Mouse (Mus musculus) urinary bladder, adult 2 months (tissue): ENCODE results near the gene Nfatc3. TPM values are rescaled to one million over a fixed set of nuclear protein-coding genes. Genes with fewer than 3 reads are reported as not detected.
A peak's percentile ranks its signal among the peaks of the same experiment; 100 is the strongest.

Experiments
- DNase-seq: peaks from one replicate; pipeline ENCODE4 v3.0.0; 2022; ENCODE audit warnings: low spot score
- polyA plus RNA-seq: library from polyadenylated mRNA; depleted of rRNA; stranded (reverse); fragments of >200 nt; gene quantifications from 2 replicates; pipeline ENCODE4 v1.2.3, GENCODE M21; 2012

The Nfatc3 gene
- polyA plus RNA-seq, 1 experiment: 15.4 TPM

DNA sequence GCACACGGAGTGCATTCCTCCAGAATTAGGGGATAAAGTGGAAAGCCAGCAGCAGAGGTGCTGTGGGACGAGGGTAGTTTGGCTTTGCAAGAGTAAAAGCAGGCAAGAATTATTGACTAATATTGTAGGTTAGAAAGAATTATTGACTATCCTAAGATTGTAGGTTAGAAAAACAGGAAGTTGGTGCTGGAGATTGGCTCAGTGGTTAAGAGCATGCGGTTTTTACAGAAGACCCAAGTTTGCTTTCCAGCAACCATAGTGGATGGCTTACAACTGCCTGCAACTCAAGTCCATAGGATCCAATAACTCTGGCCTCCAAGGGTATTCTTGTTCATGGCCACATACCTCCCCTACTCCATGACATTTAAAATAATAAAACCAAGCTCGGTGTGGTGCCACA lies 87.4 kb downstream of the Nfatc3 start:
- DNase-seq: no peak

DNA sequence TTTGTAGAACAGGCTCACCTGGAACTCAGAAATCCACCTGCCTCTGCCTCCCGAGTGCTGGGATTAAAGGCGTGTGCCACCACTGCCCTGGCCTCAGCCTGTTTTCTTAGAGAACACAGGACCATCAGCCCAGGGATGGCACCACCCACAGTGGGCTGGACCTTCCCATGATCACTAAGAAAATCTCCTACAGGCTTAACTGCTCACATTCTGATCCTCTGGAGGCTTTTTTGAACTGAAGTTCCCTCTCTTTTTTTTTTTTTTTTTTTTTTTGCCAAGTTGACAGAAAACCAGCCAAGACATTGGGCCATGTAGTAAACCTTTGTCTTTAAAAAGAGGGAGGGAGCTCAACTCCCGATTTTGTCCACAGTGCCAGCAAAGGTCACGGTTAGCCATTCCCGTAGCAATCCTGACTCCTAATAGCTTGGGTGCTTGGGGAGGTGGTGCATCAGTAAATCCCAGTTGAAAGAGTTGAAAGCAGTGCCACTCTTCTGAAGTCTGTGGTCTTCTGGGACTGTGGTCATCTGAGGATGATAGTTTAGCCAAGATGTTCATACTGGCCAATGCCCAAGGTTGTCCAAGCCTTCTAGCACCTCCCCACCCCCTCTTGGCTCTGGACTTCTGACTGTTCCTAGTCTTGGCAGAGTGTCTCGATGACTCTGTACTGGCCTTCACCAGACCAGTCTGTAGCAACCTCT lies 89.4 kb downstream of the Nfatc3 start:
- no peak for DNase-seq

DNA sequence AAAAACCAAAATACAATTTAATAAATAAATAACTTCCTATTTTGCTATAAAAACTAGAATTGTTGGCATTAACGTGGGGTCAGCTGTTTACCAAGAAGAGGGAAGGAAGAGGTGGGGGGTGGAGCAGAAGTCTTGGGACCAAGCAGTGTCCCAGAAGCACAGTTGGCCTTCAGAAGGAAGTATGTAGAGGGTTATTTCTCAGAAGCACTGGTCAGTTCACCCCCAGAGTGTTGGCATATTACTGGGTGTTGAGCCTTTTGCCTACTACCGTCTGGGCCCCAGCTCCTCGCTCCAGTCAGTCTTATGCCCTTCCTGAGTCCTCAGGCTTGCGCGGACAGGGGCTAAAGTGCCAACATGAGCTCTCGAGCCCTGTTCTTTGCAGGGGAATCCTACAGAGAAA lies 90.4 kb downstream of the Nfatc3 start:
- DNase-seq: no peak

DNA sequence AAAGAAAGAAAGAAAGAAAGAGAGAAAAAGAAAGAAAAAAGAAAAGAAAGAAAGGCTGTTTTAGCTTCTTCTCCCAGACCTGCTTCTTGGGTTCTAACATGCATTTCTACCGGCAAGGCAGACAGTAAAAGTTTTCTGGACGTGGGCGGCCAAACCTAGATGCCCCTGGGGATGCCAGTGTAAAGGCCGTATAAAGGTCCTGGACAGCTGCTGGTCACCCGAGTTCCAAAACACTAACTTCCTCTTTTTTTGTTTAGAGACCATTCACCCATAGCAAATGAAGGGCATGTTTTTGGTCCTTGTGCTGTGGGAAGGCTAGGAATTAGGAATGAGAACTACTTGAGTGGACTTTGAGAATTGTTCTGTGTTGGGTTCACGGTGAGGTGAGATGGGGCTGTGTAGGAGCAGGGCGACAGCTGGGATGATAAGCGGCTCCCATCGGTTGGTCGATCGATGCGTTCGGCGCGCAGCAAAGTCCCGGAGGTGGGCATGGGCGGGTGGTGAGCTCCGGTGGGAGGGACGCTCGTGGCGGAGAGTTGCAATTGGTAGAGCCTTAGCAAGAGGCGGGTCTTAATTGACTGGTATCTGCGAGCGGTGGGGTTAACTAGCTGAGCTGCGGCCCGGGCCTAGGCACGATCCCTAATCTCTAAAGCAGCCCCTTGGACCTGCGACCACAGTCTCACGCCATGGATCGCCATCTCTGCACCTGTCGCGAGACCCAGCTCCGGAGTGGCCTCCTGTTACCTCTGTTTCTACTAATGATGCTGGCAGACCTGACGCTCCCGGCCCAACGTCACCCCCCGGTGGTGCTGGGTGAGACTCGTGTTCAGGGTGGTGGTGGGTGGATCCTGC lies 91.4 kb downstream of the Nfatc3 start, which contains the start of gene Pla2g15:
TSS of gene Pla2g15 (plus strand) at position 599 of the 852 bp plus-strand sequence.
- DNase-seq: peak; percentile 70

DNA sequence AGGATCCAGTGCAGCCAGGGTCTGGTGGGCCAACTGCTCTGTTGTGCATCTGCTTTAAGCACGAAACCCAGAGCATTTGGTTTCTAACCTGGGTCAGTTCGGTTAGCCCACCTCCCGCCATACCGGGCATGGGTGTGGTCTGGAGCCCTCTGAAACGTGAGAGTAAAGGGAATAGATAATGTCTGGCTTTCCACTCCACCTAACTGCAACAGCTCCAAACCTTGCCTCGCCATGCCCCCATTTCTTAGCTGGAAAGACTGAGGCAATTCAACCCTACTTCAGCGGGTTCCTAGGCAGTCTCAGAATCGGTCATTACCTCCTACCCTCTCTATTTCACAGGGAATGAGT lies 92.0 kb downstream of the Nfatc3 start:
- DNase-seq: no peak

DNA sequence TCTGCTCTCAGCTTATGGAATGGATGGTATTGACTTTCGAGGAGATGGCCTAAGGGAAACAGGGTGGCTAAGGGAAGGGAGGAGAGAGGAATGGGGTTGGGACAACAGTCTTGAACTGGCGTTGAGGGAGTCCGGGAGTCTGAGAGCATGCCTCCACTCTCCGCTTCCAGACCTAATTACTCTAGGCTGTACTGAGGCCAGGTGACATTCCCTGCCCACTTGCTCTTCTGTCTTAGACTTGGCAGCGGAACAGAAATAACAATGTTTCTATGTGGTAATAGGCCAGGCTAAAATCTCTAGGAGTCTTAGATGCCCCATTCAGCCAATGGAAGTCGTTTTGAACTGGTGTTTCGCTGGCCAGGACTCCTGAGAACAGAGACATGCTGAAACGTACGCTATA lies 92.4 kb downstream of the Nfatc3 start:
- DNase-seq: no peak

DNA sequence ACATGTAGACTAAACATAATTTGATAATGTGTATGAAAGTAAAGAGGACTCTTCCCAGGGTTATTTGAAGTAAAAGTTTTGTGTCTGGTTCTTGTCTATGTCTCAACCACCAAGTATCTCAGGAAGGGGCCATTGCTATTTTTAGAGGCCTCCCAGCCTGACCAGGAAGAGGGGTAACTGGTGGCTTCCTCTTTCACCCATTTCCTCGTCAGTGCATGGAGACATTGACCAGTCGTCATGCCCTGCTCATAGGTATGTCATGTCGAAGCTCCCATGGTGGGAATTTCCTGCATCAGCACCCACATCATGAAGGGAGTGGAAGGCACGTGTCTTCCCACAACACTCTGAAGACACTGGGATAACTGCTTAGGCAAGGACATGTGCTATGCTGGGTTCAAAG lies 94.2 kb downstream of the Nfatc3 start:
- no peak for DNase-seq

DNA sequence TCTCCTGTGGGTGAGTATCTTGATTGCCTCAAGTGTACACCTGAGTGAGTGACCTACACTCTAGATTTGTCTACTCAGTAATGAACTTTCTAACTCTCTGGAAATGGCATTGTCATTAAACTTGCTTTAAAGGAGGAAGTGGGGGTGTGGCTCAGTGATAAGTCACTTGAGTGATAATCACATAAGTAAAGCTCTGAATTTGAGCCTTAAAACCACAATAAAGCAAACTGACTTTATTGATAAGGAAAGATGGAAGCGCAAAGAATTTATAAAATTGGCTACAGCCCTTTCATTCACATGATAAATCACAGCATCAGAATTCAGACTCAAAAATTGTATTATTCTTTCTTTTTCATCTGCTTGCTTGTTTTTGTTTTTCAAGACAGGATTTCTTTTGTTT lies 98.8 kb downstream of the Nfatc3 start:
- no peak for DNase-seq

DNA sequence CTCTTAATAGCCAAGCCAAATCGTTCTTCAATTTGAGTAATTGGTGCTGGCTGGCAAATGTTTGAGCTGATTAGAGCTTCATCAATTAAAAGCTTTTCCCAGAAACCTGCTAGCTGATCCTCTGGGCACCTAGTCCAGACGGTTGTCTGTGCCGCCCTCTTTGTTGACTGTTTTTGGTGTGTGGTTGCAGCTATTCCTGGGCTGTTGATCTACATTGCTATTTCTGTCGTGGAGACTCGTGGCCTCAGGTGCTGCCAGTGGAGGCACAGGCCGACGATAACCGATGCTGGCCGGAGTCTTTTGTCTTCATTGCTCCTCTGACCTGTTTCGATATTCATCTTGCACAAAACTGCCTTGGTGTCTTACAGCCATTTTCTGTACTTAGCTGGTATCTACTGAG lies 99.7 kb downstream of the Nfatc3 start:
- no peak for DNase-seq

DNA sequence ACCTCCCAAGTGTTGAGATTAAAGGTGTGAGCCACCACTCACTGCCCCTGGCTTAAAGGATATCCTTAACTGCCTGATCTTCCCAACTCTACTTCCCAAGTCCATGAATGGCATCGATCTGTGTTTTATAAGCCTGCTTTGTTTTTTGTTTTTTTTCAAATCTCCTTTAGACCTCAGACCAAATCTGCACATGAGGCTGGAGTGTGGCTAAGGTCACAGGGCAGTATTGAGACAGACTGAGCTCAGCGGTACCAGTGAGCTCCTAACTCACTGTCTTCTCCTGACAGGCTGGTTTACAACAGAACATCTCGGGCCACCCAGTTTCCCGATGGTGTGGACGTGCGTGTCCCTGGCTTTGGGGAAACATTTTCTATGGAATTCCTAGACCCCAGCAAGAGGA lies 101.2 kb downstream of the Nfatc3 start:
- no peak for DNase-seq

DNA sequence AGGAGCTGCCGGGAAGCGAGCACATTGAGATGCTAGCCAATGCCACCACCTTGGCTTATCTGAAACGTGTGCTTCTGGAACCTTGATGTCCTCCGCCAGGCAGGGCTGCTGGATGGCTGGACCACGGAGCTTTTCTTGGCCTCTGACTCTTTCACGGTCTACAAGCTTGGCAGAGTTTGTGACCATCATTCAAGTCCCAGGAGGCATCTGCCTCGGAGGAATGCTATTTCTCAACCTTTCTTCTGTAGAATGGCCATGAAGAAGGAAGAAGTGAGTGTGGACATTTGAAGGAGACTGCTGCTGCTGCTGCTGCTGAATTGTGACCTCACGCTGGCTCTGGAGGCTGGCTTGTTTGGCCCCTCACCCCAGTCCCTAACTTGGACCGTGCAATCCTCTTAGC lies 104.6 kb downstream of the Nfatc3 start:
- no peak for DNase-seq

DNA sequence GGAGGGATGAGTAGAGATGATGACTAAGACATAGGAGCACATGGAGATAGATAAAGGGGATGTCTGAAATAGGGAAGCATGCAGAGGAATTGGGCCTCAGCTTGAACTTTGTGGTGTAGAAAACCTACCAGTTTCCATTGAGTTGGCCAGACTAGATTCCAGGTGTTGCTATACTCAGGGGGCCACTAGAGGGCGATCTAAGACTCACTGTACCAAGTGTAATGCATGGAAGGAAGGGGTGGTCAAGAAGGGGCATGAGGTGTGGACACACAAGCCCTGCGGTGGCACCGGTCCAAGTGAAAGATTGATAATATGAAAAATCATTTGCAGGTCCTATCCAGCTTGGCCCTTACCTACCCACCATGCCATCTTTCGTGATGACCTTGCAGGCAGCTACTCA lies 106.8 kb downstream of the Nfatc3 start:
- peak; percentile 46 for DNase-seq

DNA sequence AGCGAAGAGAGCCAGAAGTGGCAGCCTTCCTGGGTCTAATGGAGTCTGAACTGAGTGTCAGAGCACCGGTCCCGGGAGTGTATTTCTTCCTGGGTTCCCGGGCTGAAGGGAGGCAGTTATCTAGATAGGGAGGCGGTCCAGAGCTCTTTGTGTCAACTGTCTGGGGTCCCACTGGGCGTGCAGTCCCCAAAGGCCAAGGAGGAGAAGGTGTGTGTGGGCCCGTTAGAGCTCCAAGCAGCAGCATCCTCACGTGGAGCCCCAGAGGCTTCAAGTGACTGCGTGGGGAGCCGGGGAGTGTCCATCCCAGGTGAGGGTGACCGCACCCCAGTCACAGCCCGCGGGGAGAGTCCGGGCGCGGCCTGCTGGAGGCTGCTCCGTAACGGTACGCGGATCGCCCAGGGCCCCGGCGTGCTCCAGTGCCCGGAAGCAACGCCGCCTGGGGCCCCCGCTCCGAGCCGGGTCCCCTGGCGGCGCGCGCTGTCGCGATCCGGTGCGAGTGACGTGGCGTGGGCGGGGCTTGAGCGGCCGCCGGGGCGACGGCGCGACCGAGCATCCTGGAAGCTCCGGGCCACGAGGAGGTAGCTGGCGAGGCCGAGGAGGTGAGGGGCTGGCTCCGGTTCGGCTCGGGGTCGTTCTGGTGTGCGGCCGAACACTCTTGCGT lies 109.8 kb downstream of the Nfatc3 start, which contains the start of gene Slc7a6:
TSS of gene Slc7a6 (plus strand) at position 502 of the 661 bp plus-strand sequence.
- peak; percentile 83 for DNase-seq

DNA sequence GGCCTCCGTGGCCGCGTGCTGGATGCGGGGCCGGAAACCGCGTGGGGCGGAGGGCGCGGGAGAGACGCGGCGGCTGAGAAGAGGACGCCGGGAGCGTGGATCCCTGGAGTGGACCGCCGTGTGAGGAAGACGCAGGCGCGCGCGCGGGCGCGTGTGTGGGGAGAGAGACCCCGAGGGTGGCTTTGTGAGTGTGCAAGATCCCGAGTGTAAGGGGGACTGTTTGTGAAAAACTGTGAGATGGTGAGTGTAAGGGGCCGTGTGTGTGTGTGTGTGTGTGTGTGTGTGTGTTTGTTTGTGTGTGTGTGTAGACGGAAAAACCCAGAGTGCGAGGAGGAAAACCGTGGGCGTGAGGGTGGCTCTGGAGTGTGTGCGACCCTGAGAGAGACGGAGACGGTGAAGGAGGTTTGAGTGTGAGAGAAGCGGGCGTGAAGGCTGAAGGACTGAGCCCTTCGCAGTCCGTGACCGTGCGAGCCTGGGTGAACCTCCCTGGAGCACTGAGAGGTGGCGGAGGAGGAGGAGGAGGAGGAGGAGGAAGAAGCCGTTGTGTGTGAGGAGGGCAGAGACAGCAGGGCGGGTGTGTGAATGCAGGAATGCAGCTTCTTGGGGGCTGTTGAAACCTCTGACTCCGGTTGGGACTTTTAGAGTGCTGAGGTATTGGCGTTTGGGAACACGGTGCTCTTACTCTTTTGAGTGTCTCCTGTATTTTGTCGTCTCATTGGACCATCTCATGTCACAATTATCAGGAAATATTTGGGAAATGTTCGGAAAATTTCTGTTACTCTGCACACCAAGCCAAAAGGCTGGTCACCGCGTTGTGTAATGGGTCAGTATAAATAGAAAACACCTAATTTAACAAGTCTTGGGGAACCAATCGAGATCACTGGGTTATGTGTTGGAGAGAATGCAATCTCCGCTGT lies 110.6 kb downstream of the Nfatc3 start:
- DNase-seq: peak; percentile 54

DNA sequence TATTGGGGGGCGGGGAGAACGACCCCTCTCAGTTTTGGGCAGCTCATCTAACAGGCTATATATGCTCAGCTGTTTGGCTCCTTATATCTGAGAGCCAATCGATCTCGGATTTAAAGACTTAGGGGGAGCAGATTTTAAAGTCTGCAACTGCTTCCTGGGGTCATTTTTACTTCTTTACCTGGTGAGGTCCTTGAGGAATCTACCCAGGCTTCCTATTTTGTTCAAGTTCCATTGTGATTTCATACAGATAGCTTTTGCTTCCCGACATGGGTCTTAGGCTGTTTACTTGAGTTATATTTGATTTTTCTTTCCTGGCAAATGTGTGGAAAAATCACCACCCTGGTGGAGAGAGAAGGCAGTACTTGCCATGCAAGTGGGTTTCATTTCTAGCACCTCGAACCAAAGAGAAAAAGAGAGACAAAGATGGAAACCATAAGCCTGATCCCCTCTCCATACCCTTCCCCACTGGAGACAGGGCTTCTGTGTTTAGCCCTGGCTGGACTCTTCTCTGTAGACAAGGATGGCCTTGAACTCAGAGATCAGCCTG lies 111.4 kb downstream of the Nfatc3 start:
- no peak for DNase-seq

DNA sequence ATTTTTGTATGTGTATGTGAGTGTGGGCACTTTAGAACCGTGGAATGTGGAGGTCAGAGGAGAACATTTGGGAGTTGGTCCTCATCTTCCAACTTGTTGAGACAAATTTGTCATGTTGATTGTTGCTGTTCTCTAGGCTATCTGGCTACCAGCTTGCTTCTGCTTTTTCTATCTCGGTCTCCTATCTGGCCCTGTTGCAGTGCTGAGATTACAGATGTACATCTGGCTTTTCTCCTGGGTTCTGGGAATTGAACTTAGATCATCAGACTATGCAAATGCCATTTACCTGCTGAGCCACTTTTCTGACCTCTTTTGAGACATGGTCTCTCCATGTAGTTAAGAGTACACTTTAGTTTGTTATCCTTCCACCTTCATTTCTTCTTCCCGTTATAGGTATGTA lies 114.9 kb downstream of the Nfatc3 start:
- DNase-seq: no peak

DNA sequence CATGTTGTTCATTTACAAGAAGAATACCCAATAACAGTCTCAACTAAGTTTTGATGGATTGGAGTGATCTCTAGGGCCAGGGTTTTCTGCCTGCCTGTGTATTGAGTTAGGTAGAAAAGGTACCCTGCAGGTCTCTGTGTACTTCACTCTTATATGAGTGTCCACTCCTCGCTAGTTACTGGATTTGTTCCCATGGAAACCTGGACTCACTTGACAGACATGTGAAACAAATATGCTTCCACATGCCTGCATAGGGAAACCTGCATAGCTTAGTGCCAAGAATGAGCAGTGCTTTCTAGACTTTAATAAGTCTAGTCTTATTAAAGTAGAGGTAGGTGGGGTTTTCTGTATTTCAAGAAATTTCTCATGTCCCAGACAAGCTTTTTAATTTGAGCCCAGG lies 118.3 kb downstream of the Nfatc3 start:
- DNase-seq: no peak

DNA sequence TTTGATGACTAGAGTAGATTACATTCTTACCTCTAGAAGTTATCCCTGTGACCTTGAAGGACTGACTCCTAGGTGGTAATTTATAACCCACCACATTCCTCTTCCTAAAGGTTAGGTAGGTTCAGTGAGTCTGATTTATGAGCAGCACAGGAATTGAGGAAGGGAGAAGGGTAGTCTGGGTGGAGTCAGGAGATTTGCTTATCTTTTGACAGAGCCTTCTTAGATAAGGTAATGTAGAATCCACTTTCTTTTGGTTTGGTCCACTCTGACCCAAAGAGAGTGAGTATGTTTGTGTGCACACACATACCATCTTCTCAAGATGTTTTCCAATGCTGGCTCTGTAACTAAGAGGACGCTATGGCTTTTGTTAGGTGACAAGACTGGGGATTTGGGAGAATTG lies 119.0 kb downstream of the Nfatc3 start:
- DNase-seq: no peak

DNA sequence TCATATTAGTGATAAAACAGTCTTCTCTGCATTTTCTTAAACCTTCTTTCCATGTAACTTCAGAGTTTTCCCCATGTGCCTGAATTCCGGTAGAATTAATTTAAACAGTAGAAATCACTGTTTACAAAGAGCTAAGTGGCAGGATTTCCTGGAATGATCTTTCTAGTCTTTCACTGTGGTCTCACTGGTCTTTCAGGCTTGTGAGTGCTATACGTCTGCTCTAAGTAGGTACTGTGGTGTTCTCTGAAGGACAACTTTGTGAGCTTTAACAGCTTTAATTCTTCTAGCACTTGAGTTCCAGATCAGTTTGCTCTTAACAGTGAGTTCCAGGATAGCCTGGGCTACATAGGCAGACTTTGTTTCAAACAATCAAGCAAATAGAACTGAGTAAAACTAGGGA lies 119.8 kb downstream of the Nfatc3 start:
- no peak for DNase-seq
